Mouse (Mus musculus) G1E (cell line): ENCODE results near the gene Adprm.

Experiments
- CTCF ChIP-seq: IDR thresholded peaks from 2 replicates; pipeline ENCODE4 v1.5.1; 2012; ENCODE audit warnings: low read depth, low read length, inconsistent platforms, mixed read lengths
- GATA1 ChIP-seq: IDR thresholded peaks from 2 replicates; pipeline ENCODE4 v1.6.1; 2012; ENCODE audit warnings: borderline replicate concordance, low read length, inconsistent platforms, mixed read lengths

GRCm38 (mm10) chr11:67082188-67082587 is 29.8 kb upstream of the Adprm start:
- TF ChIP-seq CTCF (no peak), GATA1 (no peak)
